Mouse (Mus musculus) urinary bladder, postnatal 14 days (tissue): ENCODE data around the gene Alkbh6.

Experiments used
- DNase-seq: peaks from one replicate; pipeline ENCODE4 v3.0.0; 2021; ENCODE audit warnings: low spot score

The Alkbh6 gene

GRCm38 (mm10) chr7:30331887-30332286, 23.4 kb downstream of the Alkbh6 start:
- DNase-seq, result peak; percentile 73

- DNase-seq, result no peak
These were observed 24.2 kb downstream of the Alkbh6 start for GRCm38 (mm10) chr7:30332622-30333259.

- DNase-seq, result peak; percentile 59
These were observed 24.9 kb downstream of the Alkbh6 start for GRCm38 (mm10) chr7:30333436-30333835.

- DNase-seq, result no peak
These were observed 26.0 kb downstream of the Alkbh6 start for GRCm38 (mm10) chr7:30334563-30334962.

GRCm38 (mm10) chr7:30335688-30336087, 27.2 kb downstream of the Alkbh6 start:
- no peak for DNase-seq

GRCm38 (mm10) chr7:30336384-30336783, 27.9 kb downstream of the Alkbh6 start:
- DNase-seq, result peak; percentile 89

- DNase-seq, result no peak
These were observed 31.1 kb downstream of the Alkbh6 start for GRCm38 (mm10) chr7:30339432-30340109.

- peak; percentile 75 for DNase-seq
These were observed 38.3 kb downstream of the Alkbh6 start for GRCm38 (mm10) chr7:30346635-30347379.

- DNase-seq, result peak; percentile 61
These were observed 39.3 kb downstream of the Alkbh6 start for GRCm38 (mm10) chr7:30347828-30348227.

- peak; percentile 76 for DNase-seq
These were observed 44.8 kb downstream of the Alkbh6 start for GRCm38 (mm10) chr7:30353279-30353822.

- no peak for DNase-seq
These were observed 45.5 kb downstream of the Alkbh6 start for GRCm38 (mm10) chr7:30354059-30354458.

GRCm38 (mm10) chr7:30358378-30359186, 50.1 kb downstream of the Alkbh6 start:
- DNase-seq, result no peak

GRCm38 (mm10) chr7:30359276-30359865, 50.9 kb downstream of the Alkbh6 start:
- no peak for DNase-seq

- no peak for DNase-seq
These were observed 51.5 kb downstream of the Alkbh6 start for GRCm38 (mm10) chr7:30360028-30360427.

- peak; percentile 41 for DNase-seq
These were observed 54.3 kb downstream of the Alkbh6 start, which contains the start of gene Lrfn3 for GRCm38 (mm10) chr7:30362652-30363343. Lrfn3 (minus strand) TSS chr7:30362772.

GRCm38 (mm10) chr7:30363344-30363738, 54.8 kb downstream of the Alkbh6 start:
- DNase-seq, result no peak
